14 mouse cellular contexts compared by ENCODE assay signal in genomic region chr6:71106170-71106945, GRCm38 (mm10). TPM values are rescaled to one million over a fixed set of nuclear protein-coding genes. Genes with fewer than 3 reads are reported as not detected.
DNase-seq lines count a peak whose midpoint lies in the region; TF ChIP-seq lines count a peak whose summit lies in the region.
"Had no signal": no experiment of that assay in that cellular context is flagged by ENCODE, and none has a peak within 500 bp of the region (broad histone marks: within the 10 kb centered on the region; RNA-seq: fewer than 3 reads in every experiment).

No protein-coding gene starts in this region.

- TF ChIP-seq CTCF in thymus, adult 2 months (IDR thresholded peaks at IDR 0.05; ENCODE audit: borderline replicate concordance, control insufficient read depth, extremely low read depth, insufficient read depth, low read length, poor library complexity): no peak

- intact Hi-C loops in heart, postnatal 36 days (cut with DNase I): no loop called here

- H3K4me1 ChIP-seq in thymus, adult 2 months (replicated peaks; ENCODE audit: control insufficient read depth, insufficient read depth, low read length): 0 out of 2 replicates have a peak, but pooled peaks cover 4% of the 10 kb centered on the region
- no peaks in the 10 kb centered on the region for H3K4me1 ChIP-seq in limb, embryonic 10.5 days
- H3K4me1 ChIP-seq: forebrain, embryonic 15.5 days; limb, embryonic 13.5 days; neural tube, embryonic 13.5 days had no signal

- 22% methylated on average over 19 of the region's 19 CpGs for WGBS in thymus, adult 2 months
- 80% methylated on average over 19 of the region's 19 CpGs for whole genome bisulfite sequencing in limb, embryonic 10.5 days

- H3K4me3 ChIP-seq in thymus, adult 2 months (ENCODE audit: control insufficient read depth, insufficient read depth, low read length): no peak overlapping the region
- H3K4me3 ChIP-seq in limb, embryonic 10.5 days: no peak overlapping the region
- H3K4me3 ChIP-seq: forebrain, embryonic 15.5 days; heart, adult 2 months; limb, embryonic 13.5 days; neural tube, embryonic 13.5 days had no signal

- no peaks in the 10 kb centered on the region for H3K9me3 ChIP-seq in limb, embryonic 10.5 days (replicated peaks)
- H3K9me3 ChIP-seq: forebrain, embryonic 15.5 days; limb, embryonic 13.5 days; neural tube, embryonic 13.5 days had no signal

- no peak overlapping the region for H3K27ac ChIP-seq in thymus, adult 2 months (ENCODE audit: control insufficient read depth, insufficient read depth, low read length)
- no peak overlapping the region for H3K27ac ChIP-seq in limb, embryonic 10.5 days
- H3K27ac ChIP-seq: forebrain, embryonic 15.5 days; heart, adult 2 months; limb, embryonic 13.5 days; neural tube, embryonic 13.5 days had no signal

- DNase-seq in heart, adult 11 months: peak; percentile 90
- DNase-seq in heart, postnatal 36 days: no peak
- peak; percentile 7 for DNase-seq in 416B (ENCODE audit: low read depth)
- DNase-seq in heart, adult 8-10 months (ENCODE audit: low spot score): peak; percentile 5
- DNase-seq in kidney, postnatal 25 days: peak; percentile 4 to 43
- DNase-seq in layer of hippocampus, adult 9-10 months (ENCODE audit: low spot score): no peak
- no peak for DNase-seq in thymus, adult 2 months
- DNase-seq in limb, embryonic 10.5 days (ENCODE audit: low spot score): no peak
- DNase-seq: midbrain, embryonic 14.5 days; right cerebral cortex, postnatal 14 days had no signal

- H3K27me3 ChIP-seq in thymus, adult 2 months (ENCODE audit: control insufficient read depth, insufficient read depth, low read length): no peaks in the 10 kb centered on the region
- H3K27me3 ChIP-seq in limb, embryonic 10.5 days (ENCODE audit: low read depth, poor library complexity, severe bottlenecking): no peaks in the 10 kb centered on the region
- H3K27me3 ChIP-seq: forebrain, embryonic 15.5 days; limb, embryonic 13.5 days; neural tube, embryonic 13.5 days had no signal

- H3K36me3 ChIP-seq in thymus, adult 2 months (ENCODE audit: control insufficient read depth, insufficient read depth, low read length): no peaks in the 10 kb centered on the region
- no peaks in the 10 kb centered on the region for H3K36me3 ChIP-seq in limb, embryonic 10.5 days
- H3K36me3 ChIP-seq: forebrain, embryonic 15.5 days; limb, embryonic 13.5 days; neural tube, embryonic 13.5 days had no signal

- TF ChIP-seq POLR2A in thymus, adult 2 months (IDR thresholded peaks at IDR 0.05; ENCODE audit: control insufficient read depth, extremely low read depth, insufficient read depth, low read length, poor library complexity): no peak

RNA-seq across cellular contexts. Expression of gene Thnsl2, which starts 37.9 kb away (rescaled TPM):
- total RNA-seq in heart, postnatal 36 days (2021): 1 to 10 TPM; 4.5 to 5.4 TPM
- total RNA-seq in heart, adult 8-10 months (2022): 1 to 10 TPM; 4.3 to 6.7 (median 5.2) TPM
- 3.9 and 4.6 TPM in 2 replicates for polyA plus RNA-seq in thymus, adult 2 months (2012; rRNA removed)
- 4.2 and 4.3 TPM in 2 replicates for polyA plus RNA-seq in limb, embryonic 10.5 days (2016; fragmentation: Nextera tagmentation; extraction: Ambion mirVana)

Comparison
In these comparisons a context has a peak if more than half of its experiments do, and no peak if none do; other contexts are left out.
1. DNase-seq: peak in heart, adult 11 months (single experiment), 416B (single experiment), heart, adult 8-10 months (single experiment) and kidney, postnatal 25 days (2 of 2); none in heart, postnatal 36 days (0 of 2), layer of hippocampus, adult 9-10 months (single experiment), thymus, adult 2 months (single experiment) and limb, embryonic 10.5 days (single experiment).